Mouse (Mus musculus): ENCODE measurements around the gene Spaca4.

GRCm38 (mm10) chr7:45713881-45714520 is 11.6 kb downstream of the Spaca4 start:
- TF ChIP-seq CTCF (IDR thresholded peaks at IDR 0.05; ENCODE audit: control insufficient read depth, insufficient read depth, low read length) (no peak), POLR2A (IDR thresholded peaks at IDR 0.05; ENCODE audit: borderline replicate concordance, control insufficient read depth, low read depth, low read length) (no peak)

Measured in bone marrow, adult 2 months (tissue).